Mouse (Mus musculus) cerebellum, adult 11-12 months (tissue): ENCODE measurements at regions not wholly inside any gene's neighbourhood (a gene's known extent, or its start where the extent isn't known, plus 50 kb on each side); places are given as distances from the start of the nearest gene placed in this dataset.

Source experiments
- DNase-seq: peaks from one replicate; pipeline ENCODE4 v3.0.0; 2022

DNA sequence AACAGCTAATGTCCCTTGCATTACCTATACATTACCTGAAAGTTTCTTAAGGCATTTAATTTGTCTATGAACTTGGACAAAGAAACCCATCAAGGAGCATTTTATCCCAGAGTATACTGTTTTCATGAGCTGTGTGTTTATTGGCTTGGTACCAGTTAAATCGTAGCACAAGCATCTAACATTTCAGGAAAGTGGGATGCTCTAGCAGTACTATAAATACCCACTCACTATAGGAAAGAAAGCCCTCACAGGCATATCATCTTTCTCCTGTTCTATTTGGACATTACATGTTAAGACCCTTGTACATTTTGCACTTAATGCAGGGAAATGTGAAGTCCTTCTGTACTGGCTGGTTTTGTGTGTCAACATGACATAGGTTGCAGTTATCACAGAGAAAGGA is 163.9 kb downstream of the Ptprc start:
- DNase-seq: no peak

DNA sequence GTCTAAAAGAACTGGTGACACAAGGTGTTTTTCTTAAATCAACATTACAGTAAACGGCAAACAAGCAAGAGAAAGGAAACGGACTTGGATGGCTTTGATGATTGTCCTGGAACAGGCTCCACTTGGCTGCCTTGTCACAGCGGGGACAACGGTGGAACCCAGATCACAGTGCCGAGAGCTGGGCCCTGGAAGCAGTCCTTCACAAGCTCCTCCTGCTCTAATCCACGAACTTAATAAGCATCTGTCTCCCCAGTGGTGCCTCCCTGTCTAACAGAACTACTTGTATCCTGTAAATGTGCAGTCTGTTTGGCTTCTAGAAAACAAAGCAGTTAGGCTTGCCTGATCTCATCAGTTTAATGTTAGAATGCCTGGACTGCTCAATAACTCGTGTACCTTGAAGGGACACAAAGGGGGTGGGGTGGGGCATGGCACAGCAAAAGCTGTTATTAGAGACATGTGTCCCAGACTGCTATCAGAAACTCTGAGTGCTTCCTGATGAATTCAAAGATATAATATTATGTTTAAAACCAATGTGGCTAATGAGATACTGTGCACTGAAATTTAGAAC is 164.5 kb downstream of the Ptprc start:
- DNase-seq: no peak

DNA sequence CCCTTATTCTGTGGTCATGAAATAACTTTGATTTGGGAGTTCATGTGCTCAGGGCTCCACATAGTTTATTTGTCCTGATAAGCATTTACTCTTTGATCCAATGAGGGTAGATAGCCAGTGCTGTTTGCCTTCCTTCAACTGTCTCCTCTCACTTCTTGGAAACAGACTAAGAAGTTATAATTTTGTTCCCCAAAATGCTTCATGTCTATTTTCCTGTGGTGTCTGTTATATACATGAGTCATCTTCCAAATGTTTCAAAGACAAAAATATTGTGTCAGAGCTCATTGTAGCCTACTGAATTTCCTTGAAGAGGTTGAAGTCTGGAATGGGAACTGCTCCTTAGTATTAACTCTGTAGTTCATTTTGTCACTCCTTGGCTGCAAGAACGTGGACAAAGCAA is 168.7 kb downstream of the Ptprc start:
- no peak for DNase-seq

DNA sequence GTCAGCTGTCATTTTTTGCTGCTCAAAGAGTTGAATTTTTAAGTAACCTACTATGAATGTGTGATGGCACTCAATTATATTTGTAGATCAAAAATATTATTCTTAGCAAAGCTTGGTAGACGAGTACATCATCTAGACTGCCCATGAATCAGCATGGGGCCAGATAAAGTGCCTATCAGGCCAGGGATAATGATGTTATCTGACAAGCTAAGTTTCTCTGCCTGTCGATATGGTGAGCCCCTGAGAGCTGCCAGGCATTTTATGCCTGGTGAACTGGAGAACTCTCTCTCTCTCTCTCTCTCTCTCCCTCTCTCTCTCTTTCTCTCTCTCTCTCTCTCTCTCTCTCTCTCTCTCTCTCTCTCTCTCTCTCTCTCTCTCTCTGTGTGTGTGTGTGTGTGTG is 171.2 kb downstream of the Ptprc start:
- no peak for DNase-seq

DNA sequence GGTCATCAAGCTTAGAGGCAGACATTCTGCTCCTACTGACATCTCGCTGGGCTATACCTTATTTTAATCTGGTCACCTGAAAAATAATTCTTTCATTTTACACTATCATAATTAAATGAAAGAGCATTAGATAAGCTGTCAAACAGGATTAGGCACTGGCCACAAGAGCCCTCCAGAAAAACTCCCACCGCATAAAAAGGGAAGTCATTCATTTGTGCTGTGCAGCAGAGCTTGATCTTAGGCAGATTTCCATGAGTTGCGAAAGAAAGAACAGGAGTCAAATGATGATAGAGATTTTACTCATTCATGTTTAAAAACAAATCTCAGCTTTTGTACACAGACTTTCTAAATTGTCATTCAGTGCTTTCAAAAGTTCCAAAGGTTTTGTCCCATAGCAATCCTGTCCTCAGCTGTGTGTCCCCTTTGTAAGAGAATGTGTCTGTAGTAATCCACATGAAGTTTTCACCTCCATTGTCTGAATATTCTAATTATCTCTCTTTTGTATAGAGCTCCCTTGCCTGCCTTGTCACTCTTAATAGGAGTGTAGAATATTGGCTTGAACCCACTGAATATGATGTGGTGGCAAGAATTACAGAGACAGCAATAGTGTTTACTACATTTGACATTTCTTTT is 176.1 kb downstream of the Ptprc start:
- no peak for DNase-seq

DNA sequence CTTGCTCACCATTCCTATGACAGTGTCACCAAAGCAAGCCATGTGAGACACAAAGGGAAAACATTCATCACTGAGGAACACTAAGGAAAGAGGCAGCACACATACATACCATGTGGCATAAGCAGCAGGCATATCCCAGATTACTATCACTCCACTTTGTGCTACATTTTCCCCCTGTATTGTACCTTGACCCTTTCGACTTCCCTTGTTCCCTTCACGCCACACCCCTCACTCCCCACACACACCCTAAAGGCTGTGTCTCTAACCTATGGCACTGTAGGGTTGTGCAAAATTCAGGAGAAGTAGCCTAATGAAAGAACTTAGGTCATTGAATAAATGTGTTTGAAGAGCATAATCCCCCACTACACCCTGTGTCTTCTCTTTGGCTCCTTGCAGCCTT is 179.5 kb downstream of the Ptprc start:
- DNase-seq: no peak

DNA sequence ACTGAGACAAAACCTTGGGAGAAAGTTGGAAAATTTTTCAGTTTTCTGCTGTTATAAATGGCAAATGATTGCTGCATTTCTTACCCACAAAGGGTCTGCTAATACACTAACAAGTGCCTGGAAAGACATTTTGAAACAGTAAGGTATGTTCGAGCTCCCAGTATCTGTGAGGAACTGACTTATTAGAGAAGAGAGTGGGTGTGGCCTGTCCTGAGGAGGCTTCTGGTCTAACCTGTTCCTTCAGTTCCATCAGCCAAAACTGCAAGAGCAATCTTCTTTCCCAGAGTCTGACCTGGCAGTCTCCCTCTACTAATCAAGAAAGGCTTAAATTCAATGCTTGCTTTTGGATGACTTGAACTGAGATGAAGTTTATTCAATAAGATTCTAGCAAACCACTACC is 183.6 kb downstream of the Ptprc start:
- DNase-seq: no peak

DNA sequence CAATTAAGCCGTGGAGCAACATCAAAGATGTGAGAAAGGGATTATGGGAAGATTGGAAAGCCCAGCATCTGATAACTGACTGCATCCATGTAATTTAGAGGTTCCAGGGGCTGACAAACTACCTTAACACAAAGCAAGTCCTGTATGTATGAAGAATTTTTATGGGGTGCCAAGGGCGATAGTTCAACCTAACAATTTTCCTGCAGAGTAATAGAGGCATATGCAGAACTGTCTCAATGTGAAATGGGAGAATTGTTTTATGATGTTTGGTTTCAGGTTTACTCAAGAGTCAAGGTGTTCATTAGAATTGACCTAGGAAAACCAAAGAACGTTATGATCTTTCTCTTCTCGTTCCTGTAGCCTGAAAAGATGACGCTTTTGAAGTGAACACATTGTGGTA is 184.1 kb downstream of the Ptprc start:
- DNase-seq: no peak

DNA sequence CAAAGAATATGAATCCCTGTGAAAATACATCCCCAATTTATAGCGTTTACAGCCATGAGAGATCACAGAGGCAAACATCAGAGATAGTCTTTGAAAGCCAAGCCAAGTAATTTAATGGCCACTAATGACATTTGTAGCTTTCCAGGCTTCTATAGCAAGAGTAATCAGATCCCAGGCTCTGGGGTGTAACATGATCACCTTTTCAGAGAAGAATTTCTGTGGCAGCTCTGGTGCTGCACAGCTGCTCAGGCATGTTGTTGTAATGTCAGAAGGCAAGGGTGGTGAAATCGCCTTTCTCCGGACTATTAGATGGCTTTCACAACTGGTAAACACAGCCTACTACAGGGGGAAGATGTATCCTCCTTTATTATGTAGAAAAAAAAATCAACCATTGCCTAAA is 202.1 kb downstream of the Ptprc start:
- no peak for DNase-seq

DNA sequence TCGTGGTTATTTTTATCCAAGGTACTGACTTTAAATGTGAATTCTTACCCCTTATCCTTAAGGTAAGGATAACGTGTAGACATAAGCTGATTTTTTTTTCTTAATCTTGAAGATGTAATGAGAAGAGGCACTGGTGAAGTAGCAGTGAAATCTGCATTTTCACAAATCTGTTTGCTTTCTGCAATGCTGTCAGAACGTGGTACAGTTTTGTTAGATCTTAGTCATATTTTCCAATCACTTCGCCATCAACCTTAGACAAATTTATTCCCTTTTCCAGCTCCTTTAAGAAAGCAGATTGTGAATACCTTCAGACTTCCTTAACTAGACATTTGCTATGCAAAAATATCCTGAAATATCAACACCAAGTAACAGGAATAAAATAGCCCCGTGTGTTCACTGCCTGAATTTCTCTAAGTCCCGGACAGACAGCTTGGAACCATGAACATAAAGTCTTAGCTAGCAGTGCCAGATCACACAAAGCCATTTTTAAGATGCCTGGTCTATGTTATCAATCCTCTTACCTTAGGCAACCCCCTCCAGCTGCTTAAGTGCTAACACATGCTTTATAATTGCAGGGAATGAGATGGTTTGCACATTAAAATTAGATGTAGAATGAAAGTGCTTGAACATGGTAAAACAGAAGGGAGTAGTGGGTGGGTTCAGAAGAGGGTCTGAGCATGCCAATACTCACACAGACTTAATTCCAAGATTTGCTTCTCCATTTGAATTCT is 202.7 kb downstream of the Ptprc start:
- DNase-seq: no peak

DNA sequence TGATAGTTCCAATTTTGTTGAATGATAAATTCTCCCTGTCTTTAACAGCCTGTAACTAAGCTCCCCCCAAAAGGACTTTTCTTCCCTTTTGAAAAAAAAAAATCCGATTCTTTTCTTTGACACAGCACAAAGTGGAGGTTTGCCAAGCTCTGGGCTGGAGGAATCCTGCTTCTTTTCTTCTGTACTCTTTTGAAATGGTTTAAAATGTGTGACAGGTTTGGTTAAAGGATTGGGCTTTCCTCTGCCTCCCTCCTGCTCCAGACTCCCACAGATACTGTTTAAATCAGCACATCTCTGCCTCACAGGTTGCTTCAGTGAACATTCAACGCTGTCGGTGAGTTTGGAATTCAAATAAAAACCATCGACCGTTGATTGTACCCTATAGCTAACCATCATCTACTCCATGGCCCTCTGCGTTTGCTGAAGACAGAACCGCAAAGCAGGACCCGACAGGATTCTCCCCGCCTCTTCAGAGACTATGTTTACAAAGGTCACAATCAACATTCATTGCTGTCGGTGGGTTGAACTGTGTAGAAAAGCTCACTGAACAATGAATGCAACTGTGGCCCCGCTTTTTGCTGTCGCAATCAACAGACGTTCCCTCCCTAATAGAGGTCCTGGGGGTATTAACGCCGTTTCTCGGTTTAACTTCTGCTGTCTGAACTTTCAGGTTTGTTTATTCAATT is 209.2 kb downstream of the Ptprc start:
- no peak for DNase-seq

DNA sequence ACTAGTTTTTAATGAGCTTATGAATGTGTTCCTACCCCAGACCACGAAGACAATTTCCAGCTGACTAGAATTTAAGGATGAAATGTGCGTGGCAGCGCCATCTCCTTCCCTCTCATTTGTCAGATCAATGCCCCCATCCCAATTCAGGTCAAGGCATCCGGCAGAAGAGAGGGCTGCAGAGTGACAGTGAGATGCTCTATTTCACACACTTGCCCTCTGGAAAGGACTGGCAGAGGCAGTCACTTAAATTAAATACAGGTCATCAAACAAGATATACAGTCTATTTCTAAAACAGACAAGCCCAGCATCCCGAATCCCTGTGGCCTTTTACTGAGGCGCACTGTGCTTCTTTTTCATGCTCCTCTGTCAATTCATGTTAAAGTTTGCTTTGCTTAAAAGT is 211.9 kb downstream of the Ptprc start:
- no peak for DNase-seq

DNA sequence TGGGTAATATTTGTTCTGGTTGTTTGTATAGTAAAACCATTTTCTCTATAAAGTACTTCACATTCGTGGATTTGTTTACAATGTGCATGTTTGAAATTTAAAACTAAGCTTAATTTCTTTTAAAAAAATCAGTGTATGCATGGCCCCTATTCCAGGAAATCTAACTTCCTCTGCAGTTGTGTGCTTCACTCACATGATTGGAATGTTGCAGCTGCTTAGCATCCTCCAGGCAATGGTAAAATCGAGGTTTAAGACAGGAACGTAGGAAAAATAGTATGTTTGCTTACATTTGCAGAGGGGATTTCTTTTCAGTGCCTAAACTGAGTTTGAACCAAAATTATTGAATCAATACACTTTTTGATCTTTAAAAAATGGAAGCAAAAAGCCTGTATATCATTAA is 217.5 kb downstream of the Ptprc start:
- DNase-seq: no peak

DNA sequence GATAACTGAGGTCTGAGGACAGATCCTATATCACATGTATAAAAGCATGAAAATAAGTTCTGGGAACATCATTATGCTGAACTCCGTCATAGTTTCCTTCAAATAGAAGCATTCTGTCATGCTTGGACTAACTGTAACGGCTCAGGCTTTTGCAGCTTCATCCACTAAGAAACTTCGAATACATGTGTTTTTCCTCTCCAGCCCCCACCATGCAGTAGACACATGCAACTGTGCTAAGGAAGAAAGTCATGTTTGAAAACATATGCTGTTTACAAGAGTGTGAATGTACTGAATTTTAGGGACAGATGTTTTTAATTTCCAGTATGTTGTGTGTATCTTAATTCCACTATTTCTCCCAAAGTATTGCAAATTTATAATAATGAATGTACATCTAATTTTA is 219.5 kb downstream of the Ptprc start:
- DNase-seq: no peak

DNA sequence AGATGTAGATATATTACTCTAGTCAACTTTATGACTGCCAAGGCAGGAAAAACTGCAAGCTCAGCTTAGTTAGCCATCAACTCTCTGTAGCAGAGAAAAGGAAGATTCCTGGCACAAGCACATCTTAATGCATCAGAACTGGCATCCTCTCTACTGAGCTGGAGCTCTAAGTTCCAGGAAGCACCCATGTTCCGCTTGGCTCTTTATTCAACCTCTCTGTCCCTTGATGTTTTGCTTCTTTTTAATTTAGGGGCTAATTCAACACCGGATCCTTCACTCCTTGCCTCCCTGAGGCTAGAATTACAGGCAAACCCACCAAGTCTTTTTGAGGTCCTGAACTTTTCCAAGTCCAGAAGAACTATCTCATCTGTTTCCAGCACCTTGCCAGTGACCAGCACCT is 220.4 kb downstream of the Ptprc start:
- no peak for DNase-seq

DNA sequence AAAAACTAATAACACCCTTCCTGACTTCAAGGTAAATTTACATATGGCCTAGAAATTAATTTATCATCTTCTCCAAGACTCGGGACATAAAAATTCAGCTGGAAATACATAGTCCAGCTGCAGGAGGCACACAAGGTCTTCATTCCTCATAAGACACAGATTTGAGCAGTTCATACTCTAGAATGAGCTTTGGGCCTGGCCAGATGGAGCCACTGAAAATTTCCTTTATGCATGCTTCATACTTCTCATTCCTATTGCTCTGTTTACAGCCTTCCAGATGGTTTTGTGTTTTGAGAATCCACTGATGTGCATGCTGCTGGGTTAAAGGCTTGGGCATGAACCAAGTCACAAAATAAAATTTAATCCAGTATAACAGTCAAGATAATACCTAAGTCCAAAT is 222.1 kb downstream of the Ptprc start:
- no peak for DNase-seq

DNA sequence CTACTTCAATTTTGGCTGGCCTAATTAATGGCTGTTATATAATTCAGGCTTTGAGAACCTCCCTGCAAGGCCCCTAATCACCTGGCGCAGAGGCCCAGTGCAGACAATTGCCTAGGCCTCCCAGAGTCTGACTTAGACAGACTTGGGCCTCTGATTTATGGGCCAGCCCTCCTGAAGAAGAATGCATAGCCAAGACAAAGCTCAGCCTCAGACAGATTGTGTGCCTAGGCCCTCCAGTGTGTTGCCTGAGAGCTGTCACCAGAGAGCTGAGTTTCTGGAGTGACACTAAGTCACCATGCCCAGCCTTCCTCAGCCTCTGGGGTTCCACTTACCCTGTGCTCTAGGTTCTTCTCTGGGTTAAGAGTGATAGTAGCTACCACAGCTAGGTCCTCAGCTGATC is 222.7 kb downstream of the Ptprc start:
- peak; percentile 30 for DNase-seq

DNA sequence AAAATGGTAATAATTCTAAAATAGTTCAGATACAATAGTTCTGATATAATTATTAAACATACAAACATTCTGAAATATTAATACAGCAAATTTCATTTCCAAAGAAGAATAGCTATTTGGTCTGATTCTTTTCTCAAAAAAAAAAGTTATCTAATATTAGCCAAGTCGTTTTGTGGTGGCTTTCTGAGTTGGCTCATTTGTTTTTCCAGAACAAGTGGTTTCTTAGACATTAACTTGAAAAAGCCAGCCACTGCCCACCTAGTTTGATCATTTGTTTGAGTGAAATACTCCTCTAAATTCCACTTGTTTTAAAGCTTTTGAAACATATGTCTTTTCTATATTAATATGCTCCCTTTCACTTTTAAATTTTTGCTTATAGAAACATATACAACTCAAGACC is 227.6 kb downstream of the Ptprc start:
- DNase-seq: no peak

DNA sequence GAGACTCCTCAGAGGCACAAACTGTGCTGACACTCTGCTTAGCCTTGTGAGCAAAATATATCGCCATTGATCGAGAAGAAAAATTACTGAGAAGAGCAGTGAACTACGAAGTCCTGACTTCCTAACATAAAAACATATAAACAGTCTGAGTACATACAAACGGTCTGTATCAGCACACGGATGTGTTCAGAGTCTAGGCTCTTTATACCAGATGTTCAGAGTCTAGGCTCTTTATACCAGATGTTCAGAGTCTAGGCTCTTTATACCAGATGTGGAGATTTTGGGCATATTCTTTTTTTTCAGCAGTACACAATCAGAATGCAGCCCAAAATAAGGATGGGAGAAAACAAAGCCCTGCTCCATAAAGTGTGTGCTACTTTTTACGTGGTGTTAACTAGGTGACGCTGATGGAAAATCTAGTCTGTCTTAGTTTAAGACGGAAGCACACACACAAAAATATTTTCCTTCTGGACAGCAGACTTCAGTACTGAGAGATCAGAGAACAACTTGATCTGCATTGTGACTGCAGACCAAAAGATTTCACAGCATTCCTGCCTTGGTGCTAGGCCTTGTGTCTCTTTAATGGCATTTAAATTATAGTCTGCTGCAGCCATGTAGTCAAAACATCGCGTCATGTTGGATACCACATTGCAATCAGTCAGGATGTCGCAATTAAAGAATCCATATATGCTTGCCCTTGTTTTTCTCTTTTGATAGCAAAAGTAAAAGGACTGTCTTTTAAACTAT is 233.6 kb downstream of the Ptprc start:
- no peak for DNase-seq

DNA sequence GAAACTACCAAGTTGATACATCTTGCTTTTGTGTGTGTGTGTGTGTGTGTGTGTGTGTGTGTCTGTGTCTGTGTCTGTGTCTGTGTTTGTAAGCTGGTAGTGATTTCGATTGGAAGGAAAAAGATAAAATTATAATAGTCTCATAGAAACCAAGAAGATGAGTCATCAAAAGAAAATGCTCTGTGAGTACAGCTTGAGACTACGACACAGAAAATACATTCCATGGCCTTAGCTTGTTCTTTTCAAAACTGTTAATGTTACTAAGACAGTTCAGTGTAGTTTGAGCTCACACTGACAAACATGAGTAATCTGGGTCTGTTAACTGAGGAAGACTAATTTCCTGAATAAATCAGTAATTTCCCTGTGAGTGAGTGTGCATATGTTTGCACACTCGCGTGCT is 239.8 kb downstream of the Ptprc start:
- DNase-seq: no peak

DNA sequence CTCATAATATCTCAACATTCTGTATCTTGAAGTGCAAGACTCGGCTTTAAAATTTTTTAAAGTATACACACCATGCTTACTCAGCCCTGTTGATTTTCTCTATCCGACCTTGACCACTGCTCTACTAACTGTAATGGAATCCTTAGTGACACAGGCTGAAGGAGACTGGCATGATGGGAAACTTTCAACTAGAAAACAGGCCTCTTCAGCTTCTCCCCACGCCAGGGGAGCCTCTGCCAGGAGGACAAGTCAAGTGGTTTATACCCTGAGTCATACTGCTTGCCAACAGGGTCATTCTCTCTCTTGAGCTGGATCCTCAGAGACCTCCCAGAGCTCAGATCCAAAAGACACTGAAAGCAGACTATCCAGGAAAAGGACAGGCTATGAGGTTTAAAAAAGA is 245.7 kb downstream of the Ptprc start:
- DNase-seq: peak; percentile 51

DNA sequence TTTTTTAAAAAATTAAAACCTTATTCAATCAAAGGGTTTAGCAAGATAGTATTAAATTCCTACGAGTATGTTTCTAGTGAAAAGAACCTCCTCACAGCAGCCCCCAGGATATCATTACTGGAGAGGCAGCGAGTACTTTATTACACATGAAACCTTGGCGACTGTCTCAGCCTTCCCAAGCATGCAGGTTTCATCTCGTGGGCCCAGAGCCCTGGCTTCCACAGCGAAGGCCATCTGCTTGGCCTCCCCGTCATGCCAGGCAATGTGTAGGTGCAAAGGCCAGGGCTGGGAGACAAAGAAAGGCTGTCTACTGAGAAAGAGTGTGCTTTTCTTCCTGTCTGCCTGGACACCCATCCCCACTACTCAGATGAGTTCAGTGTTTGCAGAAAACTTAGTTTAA is 247.0 kb downstream of the Ptprc start:
- peak; percentile 91 for DNase-seq

DNA sequence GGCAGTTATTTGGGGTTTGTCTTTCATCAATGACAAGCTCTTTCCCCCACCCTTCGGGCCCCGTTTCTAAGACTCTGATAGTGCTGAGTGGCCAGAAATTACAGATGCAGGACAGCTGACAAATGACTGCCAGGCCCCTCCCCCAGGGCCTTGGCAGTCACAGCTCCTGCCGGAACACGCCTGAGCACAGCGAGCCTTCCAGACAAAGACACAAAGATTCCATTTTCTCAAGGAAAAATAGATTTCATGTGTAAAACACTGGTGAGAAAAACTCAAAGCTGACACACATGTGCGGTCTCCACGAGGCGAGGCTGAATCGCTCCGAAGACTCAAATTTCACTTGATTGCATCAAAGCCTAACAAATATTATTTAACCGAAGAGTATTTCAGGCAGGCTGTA is 247.6 kb downstream of the Ptprc start:
- DNase-seq: peak; percentile 51
